Mouse (Mus musculus) cerebellum, postnatal 10 days (tissue): ENCODE data around the gene Uprt.

Experiments used
- DNase-seq, 2 experiments: peaks; one replicate each; pipeline ENCODE4 v3.0.0; 2021; ENCODE audit warnings: mixed read lengths in 2 of 2

Gene Uprt

GRCm38 (mm10) chrX:104482572-104483443, at the start of gene Uprt:
Gene Uprt, plus strand, starts transcription at chrX:104482818.
- DNase-seq, result peak; percentile 86 to 90

- DNase-seq, result no peak
These were observed 49.2 kb upstream of the Uprt start for GRCm38 (mm10) chrX:104433456-104433855.

GRCm38 (mm10) chrX:104452433-104452832, 30.2 kb upstream of the Uprt start:
- DNase-seq, result no peak

GRCm38 (mm10) chrX:104461755-104462154, 20.9 kb upstream of the Uprt start:
- DNase-seq, result no peak

GRCm38 (mm10) chrX:104464376-104464775, 18.2 kb upstream of the Uprt start:
- no peak for DNase-seq

GRCm38 (mm10) chrX:104478041-104478440, 4.6 kb upstream of the Uprt start:
- DNase-seq, result no peak

- DNase-seq, result peak; percentile 43 to 49
These were observed 808 bp downstream of the Uprt start for GRCm38 (mm10) chrX:104483444-104483808.

GRCm38 (mm10) chrX:104485596-104485995, 3.0 kb downstream of the Uprt start:
- DNase-seq, result no peak

- DNase-seq, result no peak
These were observed 5.4 kb downstream of the Uprt start for GRCm38 (mm10) chrX:104488036-104488435.

- no peak for DNase-seq
These were observed 6.4 kb downstream of the Uprt start for GRCm38 (mm10) chrX:104488870-104489467.

GRCm38 (mm10) chrX:104489626-104490355, 7.2 kb downstream of the Uprt start:
- DNase-seq, result no peak

GRCm38 (mm10) chrX:104501765-104502164, 19.1 kb downstream of the Uprt start:
- DNase-seq, result no peak

GRCm38 (mm10) chrX:104542635-104543034, 60.0 kb downstream of the Uprt start:
- DNase-seq, result no peak

GRCm38 (mm10) chrX:104543919-104544595, 61.4 kb downstream of the Uprt start:
- no peak for DNase-seq

- no peak for DNase-seq
These were observed 62.7 kb downstream of the Uprt start for GRCm38 (mm10) chrX:104545283-104545682.
